Mouse (Mus musculus) adrenal gland, adult 10 weeks (tissue): ENCODE measurements around the gene Gm1979. TPM values are rescaled to one million over a fixed set of nuclear protein-coding genes. Genes with fewer than 3 reads are reported as not detected.

ENCODE experiments used
- polyA plus RNA-seq: library from polyadenylated mRNA; stranded (reverse); fragments of 350-450 nt; fragmentation: Illumina TruSeq; extraction: RNeasy Lipid Tissue Mini Kit (QIAGEN cat#74804); gene quantifications from one replicate; pipeline ENCODE4 v1.2.3, GENCODE M21; 2014; ENCODE audit warnings: low read depth, low replicate concordance

Gene Gm1979
- not detected for polyA plus RNA-seq

DNA sequence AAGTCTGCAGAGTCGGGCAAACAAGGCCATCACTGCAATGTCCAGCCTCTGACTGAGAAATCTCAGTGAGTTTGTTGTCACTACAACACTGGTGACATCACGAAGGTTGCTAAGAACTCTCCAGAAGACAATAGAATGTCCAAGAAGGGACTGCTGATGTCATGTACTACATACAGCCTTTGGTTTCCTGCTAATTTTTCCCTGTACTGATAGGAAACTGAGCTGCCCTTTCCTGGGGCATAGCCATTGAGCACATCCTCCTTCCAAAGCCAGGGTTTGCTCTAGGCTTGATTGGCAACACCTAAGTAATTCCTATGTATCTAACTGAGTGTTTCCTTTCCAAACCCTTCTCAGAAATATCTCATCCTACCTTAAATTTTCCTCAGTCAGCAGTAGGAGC, at the start of gene Gm1979:
Gm1979 (minus strand) TSS at position 101 of the 400 bp plus-strand sequence.

DNA sequence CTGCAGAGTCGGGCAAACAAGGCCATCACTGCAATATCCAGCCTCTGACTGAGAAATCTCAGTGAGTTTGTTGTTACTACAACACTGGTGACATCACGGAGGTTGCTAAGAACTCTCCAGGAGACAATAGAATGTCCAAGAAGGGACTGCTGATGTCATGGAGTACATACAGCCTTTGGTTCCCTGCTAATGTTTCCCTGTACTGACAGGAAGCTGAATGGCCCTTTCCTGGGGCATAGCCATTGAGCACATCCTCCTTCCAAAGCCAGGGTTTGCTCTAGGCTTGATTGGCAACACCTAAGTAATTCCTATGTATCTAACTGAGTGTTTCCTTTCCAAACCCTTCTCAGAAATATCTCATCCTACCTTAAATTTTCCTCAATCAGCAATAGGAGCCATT, 34.9 kb upstream of the Gm1979 start, which contains the start of gene Speer4a:
Speer4a (minus strand) TSS at position 101 of the 400 bp plus-strand sequence.

DNA sequence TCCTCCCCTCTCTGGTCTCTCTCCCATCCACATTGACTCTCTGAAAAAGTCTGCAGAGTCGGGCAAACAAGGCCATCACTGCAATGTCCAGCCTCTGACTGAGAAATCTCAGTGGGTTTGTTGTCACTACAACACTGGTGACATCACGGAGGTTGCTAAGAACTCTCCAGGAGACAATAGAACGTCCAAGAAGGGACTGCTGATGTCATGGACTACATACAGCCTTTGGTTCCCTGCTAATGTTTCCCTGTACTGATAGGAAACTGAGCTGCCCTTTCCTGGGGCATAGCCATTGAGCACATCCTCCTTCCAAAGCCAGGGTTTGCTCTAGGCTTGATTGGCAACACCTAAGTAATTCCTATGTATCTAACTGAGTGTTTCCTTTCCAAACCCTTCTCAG, 18.2 kb upstream of the Gm1979 start, which contains the start of gene Gm5862:
Gm5862 (minus strand) TSS at position 101 of the 400 bp plus-strand sequence.

DNA sequence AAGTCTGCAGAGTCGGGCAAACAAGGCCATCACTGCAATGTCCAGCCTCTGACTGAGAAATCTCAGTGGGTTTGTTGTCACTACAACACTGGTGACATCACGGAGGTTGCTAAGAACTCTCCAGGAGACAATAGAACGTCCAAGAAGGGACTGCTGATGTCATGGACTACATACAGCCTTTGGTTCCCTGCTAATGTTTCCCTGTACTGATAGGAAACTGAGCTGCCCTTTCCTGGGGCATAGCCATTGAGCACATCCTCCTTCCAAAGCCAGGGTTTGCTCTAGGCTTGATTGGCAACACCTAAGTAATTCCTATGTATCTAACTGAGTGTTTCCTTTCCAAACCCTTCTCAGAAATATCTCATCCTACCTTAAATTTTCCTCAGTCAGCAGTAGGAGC, 16.0 kb downstream of the Gm1979 start, which contains the start of gene Gm21698:
Gm21698 (minus strand) TSS at position 101 of the 400 bp plus-strand sequence.

DNA sequence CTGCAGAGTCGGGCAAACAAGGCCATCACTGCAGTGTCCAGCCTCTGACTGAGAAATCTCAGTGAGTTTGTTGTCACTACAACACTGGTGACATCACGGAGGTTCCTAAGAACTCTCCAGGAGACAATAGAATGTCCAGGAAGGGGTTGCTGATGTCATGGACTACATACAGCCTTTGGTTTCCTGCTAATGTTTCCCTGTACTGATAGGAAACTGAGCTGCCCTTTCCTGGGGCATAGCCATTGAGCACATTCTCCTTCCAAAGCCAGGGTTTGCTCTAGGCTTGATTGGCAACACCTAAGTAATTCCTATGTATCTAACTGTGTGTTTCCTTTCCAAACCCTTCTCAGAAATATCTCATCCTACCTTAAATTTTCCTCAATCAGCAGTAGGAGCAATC, 32.0 kb downstream of the Gm1979 start, which contains the start of gene Gm21680:
Gm21680 (minus strand) TSS at position 101 of the 400 bp plus-strand sequence.

DNA sequence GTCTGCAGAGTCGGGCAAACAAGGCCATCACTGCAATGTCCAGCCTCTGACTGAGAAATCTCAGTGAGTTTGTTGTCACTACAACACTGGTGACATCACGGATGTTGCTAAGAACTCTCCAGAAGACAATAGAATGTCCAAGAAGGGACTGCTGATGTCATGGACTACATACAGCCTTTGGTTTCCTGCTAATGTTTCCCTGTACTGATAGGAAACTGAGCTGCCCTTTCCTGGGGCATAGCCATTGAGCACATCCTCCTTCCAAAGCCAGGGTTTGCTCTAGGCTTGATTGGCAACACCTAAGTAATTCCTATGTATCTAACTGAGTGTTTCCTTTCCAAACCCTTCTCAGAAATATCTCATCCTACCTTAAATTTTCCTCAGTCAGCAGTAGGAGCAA, 50.3 kb downstream of the Gm1979 start, which contains the start of gene Gm21671:
Gm21671 (minus strand) TSS at position 101 of the 400 bp plus-strand sequence.

Other genes with a start within 250 kb of the Gm1979 start
- 11.3 TPM for gene Actr3b, start 244.8 kb downstream of the Gm1979 start, polyA plus RNA-seq
- gene Gm21663, start 62.4 kb downstream of the Gm1979 start, polyA plus RNA-seq = not detected
- not detected for gene Gm21671, start 50.4 kb downstream of the Gm1979 start, polyA plus RNA-seq
- not detected for gene Gm21680, start 32.1 kb downstream of the Gm1979 start, polyA plus RNA-seq
- not detected for gene Gm21698, start 16.1 kb downstream of the Gm1979 start, polyA plus RNA-seq
- not detected for gene Gm5862, start 18.1 kb upstream of the Gm1979 start, polyA plus RNA-seq
- gene Speer4a, start 34.8 kb upstream of the Gm1979 start, polyA plus RNA-seq = 0.17 TPM
- gene Gm7347, start 53.8 kb upstream of the Gm1979 start, polyA plus RNA-seq = not detected
- not detected for gene Gm10471, start 84.5 kb upstream of the Gm1979 start, polyA plus RNA-seq
- not detected for gene 5031410I06Rik, start 100.6 kb upstream of the Gm1979 start, polyA plus RNA-seq
- gene Gm10220, start 116.6 kb upstream of the Gm1979 start, polyA plus RNA-seq = not detected